Mouse (Mus musculus): ENCODE data around the gene Calr3.

Gene Calr3

DNA sequence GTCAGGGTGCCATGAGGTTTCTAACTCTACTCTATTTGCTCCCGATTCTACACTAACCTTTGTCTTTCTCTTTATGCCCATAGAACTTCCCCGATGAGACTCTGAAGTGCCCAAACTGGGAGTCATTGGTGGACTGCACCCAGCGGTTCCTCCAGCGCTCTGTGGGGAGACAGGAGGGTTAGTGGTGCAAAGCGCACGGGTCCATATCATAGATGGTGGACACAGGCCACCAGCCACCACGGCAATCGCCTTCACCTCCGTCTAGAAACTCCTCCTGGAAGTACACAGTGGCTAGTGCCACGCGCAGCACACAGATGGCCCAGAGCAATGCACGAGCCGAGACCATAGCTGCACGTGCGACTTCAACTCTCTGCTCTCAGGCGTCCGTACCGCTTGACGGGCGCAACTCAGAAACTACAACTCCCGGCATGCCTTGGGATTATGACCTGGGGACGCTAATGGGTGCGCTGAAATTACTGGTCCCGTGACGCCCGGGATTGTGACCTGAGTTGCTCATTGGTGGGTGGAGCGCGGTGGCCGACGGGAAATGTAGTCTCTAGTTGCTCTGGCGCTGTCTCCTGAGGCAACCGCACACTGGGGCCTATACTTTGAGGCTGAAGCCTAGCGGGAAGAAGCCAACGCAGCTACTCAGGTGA is at the start of gene Calr3, which contains the start of gene 1700030K09Rik:
Calr3 (minus strand) TSS at position 533 of the 656 bp plus-strand sequence.
1700030K09Rik (plus strand) TSS at position 543 of the 656 bp plus-strand sequence.
- TF ChIP-seq GATA4 (IDR thresholded peaks at IDR 0.05; ENCODE audit: insufficient replicate concordance, low read length), result no peak

DNA sequence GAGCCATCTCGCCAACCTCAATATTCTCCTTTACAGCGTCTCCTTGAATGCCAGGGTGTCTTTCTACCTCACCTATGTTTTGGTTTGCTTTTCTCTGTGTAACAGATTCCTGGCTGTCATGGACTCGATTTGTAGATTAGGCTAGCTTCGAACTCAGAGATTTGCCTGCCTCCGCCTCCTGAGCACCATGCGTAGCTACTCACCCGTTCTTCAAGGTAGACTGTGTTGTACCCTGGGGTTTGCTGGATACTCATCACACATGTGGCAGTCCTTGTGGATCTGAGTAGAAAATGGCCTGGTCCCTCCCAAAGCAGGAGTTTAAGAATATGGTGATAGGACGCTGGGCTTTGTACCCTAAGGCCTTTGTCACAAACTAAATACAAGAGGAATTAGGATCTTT is 49.7 kb upstream of the Calr3 start:
- TF ChIP-seq GATA4 (IDR thresholded peaks at IDR 0.05; ENCODE audit: insufficient replicate concordance, low read length), result no peak

DNA sequence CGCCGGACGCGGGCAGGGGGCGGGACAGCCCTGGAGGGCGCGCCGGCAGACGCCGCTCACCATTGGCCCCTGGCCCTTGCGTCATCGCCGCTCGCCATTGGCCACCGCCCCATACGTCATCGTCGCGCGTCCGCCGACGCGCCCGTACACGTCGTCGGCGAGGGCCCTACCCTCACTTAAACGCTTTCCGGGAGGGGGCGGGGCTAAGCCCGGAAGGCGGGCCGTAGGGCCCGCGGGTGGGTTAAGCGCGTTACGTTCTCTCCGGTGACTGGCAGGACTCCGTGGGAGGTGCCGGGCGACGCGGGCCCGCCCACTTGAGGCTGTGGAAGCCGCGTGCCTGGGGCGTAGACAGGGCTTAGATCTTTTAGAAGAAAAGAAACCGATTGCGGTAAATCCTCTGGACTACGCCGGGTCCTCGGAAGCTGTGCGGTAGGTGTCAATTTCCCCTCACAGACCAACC is 49.0 kb upstream of the Calr3 start:
- peak; percentile 25; the same call in 1 of the 2 replicates for TF ChIP-seq GATA4 (IDR thresholded peaks at IDR 0.05; ENCODE audit: insufficient replicate concordance, low read length)

DNA sequence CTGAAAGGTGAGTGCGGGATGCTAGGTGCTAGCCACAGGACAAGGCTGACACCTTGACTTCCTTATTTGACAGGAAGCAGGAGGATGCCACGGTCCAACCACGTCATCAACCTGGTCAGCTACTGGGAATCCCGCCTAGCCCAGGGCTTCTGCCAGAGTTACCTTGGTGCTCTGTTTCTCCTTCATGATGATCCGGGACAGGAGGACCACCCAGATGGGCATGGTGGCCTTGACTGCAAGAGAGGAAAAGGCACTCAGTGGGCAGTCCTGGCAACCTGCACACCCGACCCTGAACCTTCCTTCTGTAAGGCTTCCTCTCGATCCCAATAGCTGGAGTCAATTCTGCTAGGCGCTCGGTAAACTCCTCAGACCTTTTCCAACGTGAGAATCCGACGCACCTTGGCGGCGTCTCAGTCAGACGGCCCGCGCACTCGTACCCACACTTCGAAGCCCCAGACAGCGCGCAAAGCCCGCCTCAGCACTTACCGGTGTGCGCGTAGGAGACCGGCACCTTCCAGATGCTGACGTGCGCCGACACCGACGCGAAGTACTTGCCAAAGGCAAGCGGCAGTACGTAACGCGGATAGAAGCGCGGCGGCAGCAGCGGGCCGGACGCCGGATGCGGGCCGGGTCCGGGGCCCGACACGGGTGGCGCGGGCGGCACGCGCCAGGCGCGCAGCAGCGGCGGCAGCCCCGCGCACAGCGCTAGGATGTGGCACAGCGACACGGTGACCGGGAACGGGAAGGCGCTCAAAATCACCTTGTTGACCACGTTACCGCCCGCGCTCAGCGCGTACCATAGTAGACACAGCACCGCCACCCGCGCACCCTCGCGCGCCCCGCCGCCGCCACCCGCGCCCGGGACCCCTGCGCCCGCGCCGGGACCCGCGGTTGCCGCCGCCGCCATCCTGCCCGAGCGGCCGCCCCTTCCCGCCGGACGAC is 48.3 kb upstream of the Calr3 start, which contains the start of gene Slc35e1:
Slc35e1 (minus strand) TSS at position 935 of the 942 bp plus-strand sequence.
- no peak for TF ChIP-seq GATA4 (IDR thresholded peaks at IDR 0.05; ENCODE audit: insufficient replicate concordance, low read length)

DNA sequence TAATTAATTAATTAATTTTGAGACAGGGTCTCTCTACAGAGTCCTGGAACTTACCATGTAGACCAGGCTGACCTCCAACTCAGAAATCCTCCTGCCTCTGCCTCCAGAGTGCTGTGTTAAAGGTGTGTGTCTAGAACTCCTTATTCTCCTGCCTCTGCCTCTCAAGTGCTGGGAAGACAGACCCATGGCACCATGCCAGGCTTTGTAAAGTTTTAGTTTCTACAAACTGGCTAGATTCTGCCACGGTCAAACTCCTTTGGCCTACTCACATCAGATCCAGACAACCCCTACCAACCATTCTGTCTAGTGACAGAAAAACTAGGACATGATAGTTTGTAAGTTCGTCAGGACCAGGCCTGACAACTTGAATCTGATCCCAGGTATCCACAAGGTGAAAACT is 47.3 kb upstream of the Calr3 start:
- TF ChIP-seq GATA4 (IDR thresholded peaks at IDR 0.05; ENCODE audit: insufficient replicate concordance, low read length), result no peak

DNA sequence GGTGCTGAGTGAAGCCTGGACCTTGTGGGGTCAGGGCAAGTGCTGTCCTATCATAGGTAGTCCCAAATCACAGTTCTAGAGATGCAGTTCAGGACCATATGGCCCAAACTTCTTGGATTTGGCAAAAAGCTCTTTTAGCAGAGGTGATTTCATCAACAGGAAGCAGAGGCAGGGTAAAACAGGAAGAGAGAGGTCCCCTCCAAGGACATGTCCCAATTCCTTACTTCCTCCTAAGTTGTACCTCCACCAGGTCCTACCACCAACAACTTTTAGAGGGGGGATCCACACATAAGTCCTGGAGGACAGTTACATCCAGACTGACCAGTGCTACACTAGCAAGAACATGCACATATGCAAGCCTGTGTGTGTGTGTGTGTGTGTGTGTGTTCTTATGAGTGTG is 43.3 kb upstream of the Calr3 start:
- no peak for TF ChIP-seq GATA4 (IDR thresholded peaks at IDR 0.05; ENCODE audit: insufficient replicate concordance, low read length)

DNA sequence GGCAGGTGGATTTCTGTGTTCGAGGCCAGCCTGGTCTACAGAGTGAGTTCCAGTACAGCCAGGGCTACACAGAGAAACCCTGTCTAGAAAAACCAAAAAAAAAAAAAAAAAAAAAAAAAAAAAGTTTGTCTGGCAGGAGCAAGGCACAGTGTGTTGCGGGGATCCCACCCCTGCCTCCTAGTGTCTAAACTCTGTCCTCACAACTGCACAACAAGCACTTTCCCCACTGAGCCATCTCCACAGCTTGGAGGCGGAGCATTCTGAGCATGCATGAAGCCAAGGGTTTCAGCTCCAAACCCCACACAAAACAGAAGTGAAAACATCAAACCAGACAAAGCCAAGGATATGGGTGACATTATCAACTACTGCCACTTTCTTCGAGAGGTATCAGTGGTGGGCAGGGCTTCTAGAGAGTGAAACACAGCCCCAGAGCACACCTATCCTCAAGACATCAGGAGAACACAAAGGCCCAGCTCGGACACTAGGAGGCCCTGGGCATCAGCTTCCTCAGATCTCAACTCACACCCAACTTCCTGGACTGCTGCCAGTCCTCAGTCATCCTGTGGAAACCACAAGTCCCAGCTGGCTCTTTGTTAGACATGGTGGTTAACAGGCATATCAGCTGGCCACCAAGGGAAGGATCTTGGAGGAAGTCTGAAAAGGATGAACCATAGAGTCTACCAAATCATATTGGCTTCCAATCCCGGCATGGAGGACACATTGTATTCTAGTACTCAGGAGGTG is 42.0 kb upstream of the Calr3 start:
- TF ChIP-seq GATA4 (IDR thresholded peaks at IDR 0.05; ENCODE audit: insufficient replicate concordance, low read length), result no peak

DNA sequence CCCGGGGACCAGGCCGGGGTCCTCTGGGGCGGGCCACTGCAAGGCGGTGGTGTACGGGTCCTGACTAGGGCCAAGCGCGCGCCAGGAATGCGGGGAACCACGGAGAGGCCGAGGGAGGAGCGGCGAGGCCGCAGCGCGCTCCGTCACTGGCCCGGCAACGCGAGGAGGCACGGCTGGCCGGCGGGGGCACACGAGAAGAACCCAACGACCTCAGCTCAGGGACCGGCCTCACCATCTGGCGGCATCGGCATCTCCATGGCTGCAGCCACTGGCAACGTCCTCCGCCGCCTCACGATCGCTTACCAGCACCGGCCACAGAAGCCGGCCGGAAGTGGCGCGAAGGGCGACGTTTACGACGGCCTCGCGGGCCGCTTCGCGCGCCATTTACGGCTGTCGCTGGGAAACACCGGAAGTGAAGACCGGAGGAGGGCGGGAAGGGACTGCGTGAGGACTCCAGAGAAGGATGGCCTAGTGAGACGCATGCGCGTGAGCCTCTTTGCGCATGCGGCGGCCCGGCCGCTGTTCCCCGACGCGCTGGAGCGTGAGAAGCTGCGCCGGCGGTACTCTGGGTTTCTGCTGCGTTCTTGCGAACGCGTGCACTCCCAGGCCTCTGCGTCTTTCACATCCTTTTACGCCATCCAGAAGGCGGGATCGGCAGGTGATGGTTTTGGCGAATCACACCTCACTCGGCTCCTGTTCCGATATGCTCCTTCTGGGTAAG is 31.3 kb upstream of the Calr3 start, which contains the start of gene Cherp:
Cherp (minus strand) TSS at position 401 of the 721 bp plus-strand sequence.
- peak; percentile 76; the same call in 1 of the 2 replicates for TF ChIP-seq GATA4 (IDR thresholded peaks at IDR 0.05; ENCODE audit: insufficient replicate concordance, low read length)

DNA sequence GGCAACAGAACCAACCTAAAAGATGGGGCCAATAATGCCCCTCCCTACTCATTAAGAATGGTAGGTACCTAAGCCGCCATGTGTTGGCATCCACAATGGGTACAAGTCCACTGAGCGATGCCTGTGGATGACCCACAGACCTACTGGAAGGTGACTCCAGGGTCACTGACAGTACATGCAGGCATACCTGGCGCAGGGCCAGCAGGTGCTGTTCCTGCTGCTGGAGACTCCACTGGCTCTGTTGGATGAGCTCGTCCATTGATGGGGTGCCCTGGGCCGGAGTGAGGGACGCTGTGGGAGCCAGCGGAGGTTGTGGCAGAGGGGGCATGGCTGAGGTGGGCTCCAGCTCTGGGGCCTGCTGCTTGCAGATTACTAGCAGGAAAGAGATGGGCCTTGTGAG is 27.0 kb upstream of the Calr3 start:
- no peak for TF ChIP-seq GATA4 (IDR thresholded peaks at IDR 0.05; ENCODE audit: insufficient replicate concordance, low read length)

DNA sequence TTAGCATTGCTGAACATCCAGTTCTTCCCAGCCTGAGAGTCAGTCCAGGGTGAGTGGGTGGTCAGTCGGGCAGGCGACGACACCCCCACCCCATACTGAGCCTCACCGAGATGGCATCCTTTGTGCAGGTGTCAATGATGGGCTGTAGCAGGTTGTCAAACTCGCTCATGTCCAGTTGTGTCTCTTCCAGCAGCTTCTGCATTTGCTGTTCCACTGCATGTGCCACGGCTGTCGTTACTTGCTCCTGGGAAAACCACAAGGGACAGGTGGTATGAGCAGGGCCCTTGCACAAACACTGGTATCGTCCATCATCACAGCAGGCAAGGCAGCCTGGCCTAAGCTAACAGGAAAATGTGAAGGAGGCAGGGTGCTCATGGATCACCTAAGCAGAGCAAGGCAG is 26.3 kb upstream of the Calr3 start:
- no peak for TF ChIP-seq GATA4 (IDR thresholded peaks at IDR 0.05; ENCODE audit: insufficient replicate concordance, low read length)

DNA sequence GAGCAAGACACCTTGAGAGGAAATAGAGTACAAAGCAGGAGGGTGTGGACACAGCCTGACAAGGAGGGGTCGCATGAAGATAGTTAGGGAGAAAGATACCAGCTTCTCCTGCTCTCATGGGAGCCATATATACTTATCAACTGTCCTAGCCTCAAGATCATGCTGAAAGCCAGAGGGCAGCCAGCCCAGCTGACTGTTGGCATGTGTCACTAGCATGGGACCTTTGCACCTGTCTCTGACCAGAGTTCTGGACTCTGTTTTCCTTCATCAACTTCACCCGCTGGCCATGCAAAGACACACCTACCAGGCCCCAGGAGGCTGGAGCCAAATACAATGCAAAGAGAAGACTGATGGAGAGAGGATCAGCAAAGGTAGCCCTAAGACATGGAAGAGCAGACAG is 25.6 kb upstream of the Calr3 start:
- TF ChIP-seq GATA4 (IDR thresholded peaks at IDR 0.05; ENCODE audit: insufficient replicate concordance, low read length), result no peak

DNA sequence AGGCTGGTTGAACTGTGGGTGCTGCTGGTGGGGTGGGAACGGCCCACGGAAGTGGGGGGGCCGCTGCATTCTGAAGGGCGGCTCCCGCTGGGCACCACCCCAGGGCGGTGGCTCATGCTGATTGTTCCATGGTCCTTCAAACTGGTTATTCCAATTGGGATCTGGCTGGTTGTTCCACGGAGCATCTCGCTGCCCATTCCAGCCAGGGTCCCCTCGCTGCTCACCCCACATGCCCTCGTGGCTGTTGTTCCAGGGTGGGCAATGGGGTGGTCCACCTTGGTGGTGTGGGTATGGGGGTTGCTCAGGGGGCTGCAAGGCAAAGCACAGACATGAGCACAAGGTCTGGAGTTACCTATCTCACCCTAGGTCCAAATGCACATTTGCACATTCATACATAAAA is 20.5 kb upstream of the Calr3 start:
- TF ChIP-seq GATA4 (IDR thresholded peaks at IDR 0.05; ENCODE audit: insufficient replicate concordance, low read length), result no peak

DNA sequence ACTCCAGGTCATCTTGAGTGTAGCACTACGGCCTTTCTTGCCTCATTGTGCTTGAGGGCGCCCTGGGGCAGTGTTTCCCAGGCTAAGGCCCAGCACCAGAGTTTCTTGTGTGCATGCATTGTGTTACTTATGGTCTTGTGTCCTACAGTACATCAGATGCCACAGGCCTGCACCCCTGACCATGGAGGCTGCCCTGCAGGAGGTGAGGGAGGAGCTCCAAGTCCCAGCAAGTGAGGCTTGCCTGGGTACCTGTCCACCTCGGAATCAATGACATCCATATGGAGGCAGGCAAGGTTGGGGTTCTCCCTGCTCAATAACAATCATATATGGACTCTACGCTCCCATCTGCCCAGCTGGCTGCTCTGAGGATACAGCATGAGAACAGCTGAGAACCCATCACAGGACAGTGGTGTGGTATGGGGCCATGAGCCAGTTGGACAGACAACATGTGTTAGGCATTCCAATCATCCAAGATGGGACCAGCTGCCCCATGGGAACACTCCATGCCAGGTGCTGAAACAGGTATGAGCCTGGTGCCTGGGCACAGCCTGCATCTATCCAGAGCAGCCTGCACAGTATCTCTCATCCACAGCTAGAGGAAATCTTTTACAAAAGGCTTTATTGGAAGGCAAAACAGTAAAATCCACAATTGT is 16.3 kb upstream of the Calr3 start:
- no peak for TF ChIP-seq GATA4 (IDR thresholded peaks at IDR 0.05; ENCODE audit: insufficient replicate concordance, low read length)

DNA sequence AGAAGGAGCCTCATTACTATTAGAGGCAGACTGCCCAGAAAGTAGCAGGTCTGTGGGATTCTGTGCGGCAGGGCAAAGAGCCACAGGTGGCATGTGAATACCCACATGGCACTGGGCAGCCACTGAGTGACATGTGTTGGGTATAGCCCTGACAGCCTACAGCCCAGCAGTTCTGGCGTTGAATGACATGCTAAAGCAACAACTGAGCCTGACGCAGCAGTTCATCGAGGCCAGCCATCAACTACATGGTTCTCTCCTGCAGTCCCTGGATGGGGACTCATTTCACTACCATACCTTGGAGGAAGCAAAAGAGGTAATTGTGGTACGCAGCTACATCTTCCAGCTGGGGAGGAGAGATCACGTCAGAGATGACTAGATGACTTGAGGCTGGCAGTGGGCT is 14.8 kb upstream of the Calr3 start:
- TF ChIP-seq GATA4 (IDR thresholded peaks at IDR 0.05; ENCODE audit: insufficient replicate concordance, low read length), result no peak
